Mouse (Mus musculus): ENCODE data around the gene Tsc2.

The Tsc2 gene

DNA sequence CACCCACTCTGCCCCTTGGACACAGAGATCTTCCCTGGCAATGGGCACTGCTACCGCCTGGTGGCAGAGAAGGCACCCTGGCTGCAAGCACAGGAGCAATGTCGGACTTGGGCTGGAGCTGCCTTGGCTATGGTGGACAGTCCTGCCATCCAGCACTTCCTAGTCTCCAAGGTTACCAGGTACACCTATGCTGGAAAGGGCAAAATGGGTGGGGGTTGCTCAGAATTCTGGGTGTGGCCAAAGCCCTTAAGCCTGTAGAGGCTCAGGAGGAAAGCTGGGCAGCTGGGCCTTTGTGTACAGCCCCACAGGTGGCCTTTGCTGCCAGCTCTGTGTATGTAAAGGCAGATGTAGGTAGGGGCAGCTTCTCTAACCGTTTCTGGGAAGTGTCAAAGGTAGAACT is 66.6 kb downstream of the Tsc2 start:
- DNase-seq: no peak

DNA sequence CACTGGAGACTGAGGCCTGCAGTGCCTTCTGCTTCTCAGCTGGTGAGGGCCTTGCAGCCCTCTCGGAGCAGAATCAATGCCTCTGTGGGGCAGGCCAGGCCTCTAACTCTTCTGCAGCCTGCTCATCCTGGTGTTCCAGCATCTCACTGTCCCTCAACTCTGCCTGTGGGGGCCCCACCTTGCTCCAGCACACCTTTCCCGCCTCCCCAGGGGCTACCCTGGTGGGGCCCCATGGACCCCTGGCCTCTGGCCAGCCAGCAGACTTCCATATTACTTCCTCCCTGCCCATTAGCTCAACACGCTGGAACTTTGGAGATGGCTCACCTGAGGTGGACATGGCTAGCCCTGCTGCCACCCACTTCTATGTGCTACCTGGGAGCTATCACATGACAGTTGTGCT is 67.3 kb downstream of the Tsc2 start:
- DNase-seq: no peak

DNA sequence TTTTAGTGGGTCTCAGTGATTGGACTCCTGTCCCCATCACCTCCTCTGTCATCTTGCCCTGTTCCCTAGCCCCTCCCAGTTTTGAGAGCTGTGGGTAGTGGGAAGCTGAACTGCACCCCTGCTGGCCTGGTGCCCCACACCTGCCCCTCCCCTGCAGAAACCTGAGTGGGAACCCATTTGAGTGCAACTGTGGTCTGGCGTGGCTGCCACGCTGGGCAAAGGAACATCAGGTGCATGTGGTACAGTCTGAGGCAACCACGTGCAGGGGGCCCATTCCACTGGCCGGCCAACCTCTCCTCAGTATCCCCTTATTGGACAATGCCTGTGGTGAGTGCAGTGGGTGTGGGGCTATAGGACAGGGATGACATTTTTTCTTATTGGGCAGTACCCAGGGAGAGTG is 68.0 kb downstream of the Tsc2 start:
- no peak for DNase-seq

DNA sequence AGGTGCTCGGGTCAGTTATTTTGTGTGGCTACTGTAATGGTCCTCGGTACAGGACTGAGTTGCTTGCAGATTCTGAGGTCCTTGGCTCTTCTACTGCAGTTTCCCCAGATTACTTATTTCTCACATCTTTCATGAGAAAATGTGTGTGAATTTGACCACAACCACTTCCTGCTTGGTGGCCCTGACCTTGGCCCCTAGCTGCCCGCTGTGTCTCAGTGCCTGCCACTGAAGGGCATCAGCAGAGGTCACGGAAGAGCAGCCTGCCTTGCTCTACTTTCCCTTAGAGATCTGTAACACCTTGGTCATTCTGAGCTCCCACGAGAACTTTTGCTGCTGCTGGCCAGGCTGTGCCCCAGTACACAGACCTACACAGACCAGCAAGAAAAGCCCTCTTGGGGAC is 68.8 kb downstream of the Tsc2 start:
- no peak for DNase-seq

DNA sequence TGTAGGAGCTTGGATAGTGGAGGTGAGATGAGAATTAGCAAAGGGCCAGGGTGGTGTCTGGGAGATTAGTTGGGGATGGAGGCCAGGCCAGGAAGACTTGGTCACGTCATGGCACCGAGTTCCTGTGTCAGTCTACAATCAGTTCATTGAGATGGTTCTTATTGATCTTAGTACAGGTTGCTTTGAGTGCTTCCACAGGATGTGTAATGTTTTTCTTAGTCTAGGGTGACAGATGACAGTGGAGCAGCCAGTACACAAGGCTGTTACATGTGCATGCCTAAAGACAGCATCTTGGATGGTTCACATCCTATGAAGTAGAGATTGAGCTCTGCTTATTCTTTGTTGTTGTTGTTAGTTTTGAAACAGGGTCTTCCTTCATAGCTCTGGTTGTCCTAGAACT is 70.8 kb downstream of the Tsc2 start:
- no peak for DNase-seq

DNA sequence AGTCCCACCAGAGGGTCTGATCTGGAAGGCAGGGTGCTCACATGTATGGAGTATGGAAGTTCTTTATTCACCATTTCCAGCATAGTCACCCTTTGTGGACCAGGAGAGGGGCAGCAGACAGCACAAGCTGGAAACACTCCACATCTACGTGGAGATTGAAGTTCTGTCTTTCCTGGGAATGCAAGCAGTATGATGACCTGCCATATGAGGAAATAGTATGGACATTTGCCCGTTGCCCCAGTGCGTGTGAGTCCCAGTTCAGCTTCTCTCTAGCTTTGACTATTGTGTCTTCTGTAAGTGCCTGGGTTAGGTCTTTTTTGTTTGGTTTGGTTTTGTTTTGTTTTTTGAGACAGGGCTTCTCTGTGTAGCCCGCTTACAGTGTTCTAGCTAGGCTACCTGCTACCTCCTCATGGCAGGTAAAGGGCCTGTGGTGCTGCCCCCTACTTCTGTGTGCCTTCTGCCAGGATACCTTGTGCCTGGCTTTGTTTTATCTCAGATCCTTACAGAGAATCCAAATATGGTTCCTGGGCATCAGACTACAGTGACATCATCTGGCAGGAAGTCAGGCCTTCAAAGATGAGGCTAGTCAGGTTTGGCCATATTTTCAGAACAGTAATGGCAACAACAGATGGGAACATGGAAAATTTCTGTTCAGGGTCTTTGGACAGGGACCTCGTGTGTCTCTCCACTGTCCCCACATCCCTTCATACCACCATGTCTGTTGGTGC is 72.0 kb downstream of the Tsc2 start:
- peak; percentile 65 to 72 for DNase-seq

DNA sequence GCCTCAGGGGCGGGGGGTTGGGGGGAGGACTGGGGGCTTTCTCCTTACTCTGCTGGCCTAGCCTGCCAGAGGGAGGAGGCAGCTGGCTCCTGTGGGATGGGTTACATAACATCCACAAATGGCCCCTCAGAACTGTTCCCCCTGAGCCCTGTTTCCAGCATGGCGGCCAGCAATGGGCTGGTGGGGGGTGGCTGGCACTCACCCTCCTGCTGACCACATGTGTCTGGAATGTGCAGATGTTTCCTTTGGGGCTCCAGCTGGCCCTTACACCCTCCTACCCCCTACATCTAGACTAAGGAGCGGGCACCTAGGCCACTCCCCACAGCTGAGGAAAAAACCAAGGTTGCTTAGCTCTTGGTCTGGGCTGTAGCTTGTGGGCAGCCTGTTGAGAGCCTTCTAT is 73.3 kb downstream of the Tsc2 start:
- DNase-seq: no peak

DNA sequence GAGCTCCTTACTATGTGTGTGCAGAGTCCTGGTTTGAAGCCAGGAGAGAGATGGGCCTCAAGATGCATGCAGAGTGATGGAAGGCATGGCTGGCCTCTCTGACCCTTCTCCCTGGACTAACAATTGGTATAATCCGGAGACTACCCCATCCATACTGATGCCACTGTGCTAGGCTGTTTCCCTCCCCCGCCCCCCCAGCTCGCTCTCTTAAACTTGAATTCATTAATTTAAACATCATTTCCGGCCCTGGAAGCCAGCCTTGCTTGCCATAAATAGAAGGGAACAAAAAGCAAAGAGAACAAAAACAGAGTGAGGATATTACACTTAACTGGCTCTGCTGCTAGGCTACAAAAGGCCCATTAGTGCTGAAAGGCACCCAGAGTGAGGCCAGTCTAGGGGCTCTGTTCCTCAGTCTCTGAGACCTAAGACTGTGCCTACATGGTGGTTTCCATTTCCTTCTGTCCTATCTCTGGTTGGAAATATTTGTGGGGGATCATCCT is 73.8 kb downstream of the Tsc2 start:
- DNase-seq: no peak

DNA sequence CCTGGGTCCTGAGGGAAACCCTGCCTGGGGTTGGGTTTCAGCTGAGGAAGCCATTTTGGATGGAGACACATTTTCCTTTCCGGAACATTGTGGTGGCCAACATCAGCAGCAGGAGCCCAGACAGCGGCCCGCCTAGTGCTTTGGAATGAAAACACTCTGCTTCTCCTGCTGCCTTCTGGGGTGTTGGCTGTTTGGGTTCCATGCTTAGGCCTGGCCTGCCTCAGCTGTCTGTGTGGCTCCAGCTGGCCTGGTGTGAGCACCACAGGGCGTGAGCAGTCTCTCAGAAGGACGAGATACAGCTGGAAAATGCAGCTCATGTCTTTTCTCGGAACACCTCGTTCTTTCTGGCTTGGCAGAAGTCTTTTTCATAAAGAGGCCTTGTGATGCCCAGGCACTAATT is 75.3 kb downstream of the Tsc2 start:
- DNase-seq: no peak

DNA sequence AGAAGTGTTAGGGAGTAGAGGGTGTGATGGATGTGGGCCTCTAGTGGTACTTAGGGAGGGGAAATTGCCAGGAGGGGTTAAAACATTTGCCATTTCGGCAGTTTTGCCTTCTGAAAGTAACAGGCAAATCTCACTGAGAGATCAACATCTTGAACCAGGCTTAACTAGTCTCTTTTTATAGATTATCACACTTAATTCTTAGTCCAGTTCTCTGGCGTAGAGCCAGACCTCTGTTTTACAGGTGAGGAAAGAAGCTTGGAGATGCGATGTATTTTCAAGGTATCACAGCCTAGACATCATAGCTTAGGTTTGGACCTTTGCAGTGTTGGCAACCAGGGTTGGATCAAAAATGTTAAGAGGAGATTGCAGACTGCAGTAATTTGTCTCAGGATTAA is 81.4 kb downstream of the Tsc2 start:
- peak; percentile 38 for DNase-seq

DNA sequence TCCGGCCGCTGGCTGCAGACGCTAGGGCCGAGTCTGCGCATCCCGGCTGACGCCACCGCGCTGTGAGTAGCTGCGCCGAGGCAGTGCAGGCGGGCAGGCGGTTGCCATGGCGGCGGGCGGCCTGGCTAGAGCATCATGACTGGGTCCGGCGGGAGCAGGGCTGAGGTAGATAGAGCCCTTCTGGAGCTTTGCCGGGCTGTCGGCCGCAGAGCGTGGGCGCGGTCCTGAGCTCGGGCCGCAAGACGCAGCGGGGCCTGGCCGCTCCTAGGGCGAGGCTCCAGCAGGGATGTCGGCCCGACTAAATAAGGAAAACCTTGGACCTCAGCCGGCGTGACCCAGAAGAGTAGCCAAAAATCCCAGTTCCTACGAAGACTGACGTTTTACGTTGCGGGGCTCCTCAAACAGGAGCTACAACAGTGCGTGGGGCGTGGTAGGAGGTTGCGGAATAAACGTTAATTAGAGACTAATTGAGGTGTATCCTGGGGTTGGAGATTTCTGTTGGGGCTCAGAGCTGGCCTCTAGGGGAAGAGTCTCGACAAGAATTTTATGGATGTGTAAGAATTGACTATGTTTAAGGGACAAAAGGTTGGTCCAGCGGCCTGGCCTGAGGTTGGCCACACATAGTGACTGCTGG is 81.9 kb downstream of the Tsc2 start:
- peak; percentile 88 for DNase-seq

DNA sequence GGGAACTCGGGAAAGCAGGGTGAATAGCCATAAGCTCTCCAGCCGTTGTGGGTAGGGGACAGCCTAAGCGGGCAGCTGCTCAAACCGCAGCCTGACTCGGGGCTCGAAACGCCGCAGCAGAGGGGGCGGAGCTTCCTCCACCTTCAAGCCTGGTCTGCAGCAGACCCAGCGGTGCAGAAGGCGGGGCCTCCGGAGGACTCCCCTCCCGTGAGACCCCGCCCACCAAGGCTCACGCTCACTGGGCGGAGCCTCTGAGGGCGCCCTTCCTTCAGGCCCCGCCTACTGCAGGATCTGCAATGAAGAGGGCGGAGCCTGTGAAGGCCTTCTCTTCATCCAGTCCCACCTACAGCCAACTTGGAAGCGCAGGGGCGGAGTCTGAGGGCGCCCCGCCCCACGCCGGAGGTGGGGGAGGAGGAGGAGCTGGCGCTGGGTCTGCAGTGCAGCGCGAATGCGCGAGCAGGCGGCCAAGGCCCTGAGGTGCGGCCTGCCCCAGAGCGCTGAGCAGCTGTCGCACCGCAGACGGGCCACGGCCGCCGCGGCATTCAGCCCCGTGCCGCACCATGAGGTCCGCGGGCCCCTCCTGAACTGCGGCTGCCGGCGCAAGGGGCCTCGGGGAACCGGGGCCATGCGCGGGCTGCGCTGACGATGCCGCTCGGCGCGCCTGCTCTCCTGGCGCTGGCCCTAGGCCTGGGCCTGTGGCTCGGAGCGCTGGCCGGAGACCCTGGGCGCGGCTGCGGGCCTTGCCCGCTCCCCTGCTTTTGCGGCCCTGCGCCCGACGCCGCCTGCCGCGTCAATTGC is 82.6 kb downstream of the Tsc2 start, which contains the start of gene Pkd1:
TSS of gene Pkd1 (plus strand) at position 217 of the 798 bp plus-strand sequence.
- peak; percentile 93 to 98 for DNase-seq

DNA sequence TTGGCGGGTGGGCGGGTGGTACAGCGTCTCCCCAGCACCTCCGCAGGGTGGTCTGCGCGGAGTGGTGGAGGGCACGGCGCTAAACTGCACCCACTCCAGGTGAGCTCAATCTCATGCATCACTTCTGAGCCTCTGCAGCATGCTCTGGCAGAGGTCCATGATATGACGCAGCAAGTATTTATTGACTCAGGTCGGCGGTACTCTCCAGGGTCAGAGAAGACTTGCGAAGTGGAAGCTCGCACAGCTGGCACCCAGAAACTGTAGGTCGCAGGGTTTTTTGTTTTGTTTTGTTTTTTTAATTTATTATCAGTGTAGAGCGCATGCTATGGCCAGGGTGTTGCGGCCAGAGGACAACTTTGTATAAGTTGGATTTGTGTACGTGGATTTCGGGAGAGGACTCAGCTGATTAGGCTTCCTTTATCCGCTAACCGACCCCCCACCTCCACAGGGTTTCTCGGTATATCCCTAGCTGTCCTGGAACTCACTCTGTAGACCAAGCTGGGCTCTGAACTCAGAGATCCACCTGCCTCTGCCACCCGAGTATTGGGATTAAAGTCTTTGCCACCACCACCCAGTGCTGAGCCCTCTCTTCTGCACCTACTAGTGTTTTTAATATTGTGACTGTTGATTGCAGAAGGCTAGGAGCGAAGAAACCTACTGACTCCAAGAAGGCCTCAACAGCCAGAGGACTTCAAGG is 83.4 kb downstream of the Tsc2 start:
- peak; percentile 63 to 69 for DNase-seq

DNA sequence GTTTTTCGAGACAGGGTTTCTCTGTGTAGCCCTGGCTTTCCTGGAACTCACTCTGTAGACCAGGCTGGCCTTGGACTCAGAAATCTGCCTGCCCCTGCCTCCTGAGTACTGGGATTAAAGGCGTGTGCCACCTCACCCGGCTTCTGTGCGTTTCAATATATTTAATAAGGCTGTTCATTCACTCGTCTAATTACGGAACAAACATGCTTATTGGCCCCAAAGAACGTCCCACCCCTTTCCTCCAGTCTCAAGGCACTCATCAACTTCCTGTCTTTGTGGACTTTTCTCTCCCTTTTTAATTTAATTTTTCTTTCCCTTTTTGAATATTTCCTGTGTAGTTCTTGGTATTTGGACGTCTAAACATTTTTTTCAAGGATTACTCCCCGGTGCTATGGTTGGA is 84.0 kb downstream of the Tsc2 start:
- no peak for DNase-seq

DNA sequence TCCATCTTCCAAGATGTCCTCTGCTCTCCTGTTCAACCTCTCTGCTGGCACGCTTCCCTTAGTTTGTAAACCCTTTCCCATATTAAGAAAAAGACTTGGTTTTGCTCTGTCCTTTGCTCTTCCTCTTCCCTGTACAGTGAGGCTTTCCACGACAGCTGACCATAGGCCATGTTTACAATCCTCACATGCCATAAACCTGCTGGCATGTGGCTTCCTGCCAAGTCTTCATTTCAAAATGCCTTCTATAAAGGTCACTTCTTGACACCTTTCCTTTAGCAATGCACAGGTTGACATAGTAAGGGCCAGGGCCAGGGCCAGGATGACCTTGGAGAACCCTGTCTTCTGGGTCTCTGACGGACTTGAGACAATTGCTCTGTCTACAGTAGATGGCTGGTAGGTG is 86.2 kb downstream of the Tsc2 start:
- DNase-seq: no peak
